Mouse (Mus musculus): ENCODE results near the gene Acbd6. TPM values are rescaled to one million over a fixed set of nuclear protein-coding genes. Genes with fewer than 3 reads are reported as not detected.

Gene Acbd6
- polyA plus RNA-seq, 1 experiment: not detected

DNA sequence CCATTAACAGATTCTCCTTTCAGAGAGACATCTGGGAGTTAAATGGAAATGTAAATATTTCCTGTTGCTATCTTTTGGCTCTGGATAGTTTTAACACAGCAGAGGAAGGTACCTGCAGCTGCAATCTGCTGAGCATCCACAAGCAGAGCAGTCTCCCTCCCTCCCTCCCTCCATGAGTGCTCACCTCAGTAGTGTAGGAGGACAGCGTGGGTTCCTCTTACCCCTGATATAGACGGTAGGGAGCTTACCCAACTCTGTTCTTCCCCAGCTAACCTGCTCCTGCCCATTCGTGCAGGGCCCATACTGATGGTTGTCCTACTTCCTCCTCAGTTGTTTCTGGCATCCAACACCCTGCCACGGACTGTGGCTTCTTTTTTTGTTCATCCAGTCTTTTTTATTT lies 50.6 kb downstream of the Acbd6 start:
- 74% methylated on average over 4 of the region's 4 CpGs for WGBS
- TF ChIP-seq POLR2A (IDR thresholded peaks at IDR 0.05; ENCODE audit: insufficient read depth, low read depth, low read length): no peak
- TF ChIP-seq CTCF (IDR thresholded peaks at IDR 0.05; ENCODE audit: insufficient read depth, low read depth, low read length): no peak

DNA sequence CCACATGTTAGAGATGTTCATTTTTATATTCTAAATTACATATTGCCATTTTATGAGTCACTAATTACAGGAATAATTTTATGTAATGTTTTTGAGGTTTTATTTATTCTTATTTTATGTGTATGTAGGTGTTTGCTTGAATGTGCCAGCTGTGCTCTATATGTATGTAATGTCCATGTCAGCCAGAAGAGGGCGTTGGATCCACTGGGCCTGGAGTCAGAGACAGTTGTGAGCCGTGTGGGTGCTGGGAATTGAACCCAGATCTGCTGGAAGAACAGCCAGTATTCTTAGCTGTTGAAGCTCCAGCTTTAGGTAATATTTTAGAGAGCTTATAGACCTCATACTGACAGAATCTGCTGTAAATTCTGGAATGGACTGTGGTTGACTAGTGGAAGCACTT lies 56.5 kb downstream of the Acbd6 start:
- Histone ChIP-seq H3K27ac (ENCODE audit: insufficient read depth, low read depth, low read length) (no peak overlapping the region), H3K4me1 (ENCODE audit: control insufficient read depth, insufficient read depth, low read length) (no peaks in the 10 kb centered on the region), H3K4me3 (ENCODE audit: insufficient read depth, low read depth, low read length) (no peak overlapping the region)
- TF ChIP-seq POLR2A (IDR thresholded peaks at IDR 0.05; ENCODE audit: insufficient read depth, low read depth, low read length) (no peak), CTCF (IDR thresholded peaks at IDR 0.05; ENCODE audit: insufficient read depth, low read depth, low read length) (no peak)
- WGBS: 55% methylated on average over 2 of the region's 2 CpGs

More for the DNA sequence above, 50.6 kb downstream of the Acbd6 start:
- Histone ChIP-seq H3K4me3 (ENCODE audit: insufficient read depth, low read depth, low read length) (no peak overlapping the region), H3K27ac (ENCODE audit: insufficient read depth, low read depth, low read length) (no peak overlapping the region), H3K4me1 (ENCODE audit: control insufficient read depth, insufficient read depth, low read length) (no peaks in the 10 kb centered on the region)

GRCm38 (mm10) chr1:155621075-155621474 lies 63.2 kb downstream of the Acbd6 start:
- 39% methylated on average over 6 of the region's 6 CpGs for WGBS
- Histone ChIP-seq H3K4me1 (ENCODE audit: control insufficient read depth, insufficient read depth, low read length) (peaks cover 5% of the 10 kb centered on the region), H3K27ac (ENCODE audit: insufficient read depth, low read depth, low read length) (no peak overlapping the region; the same call in 1 of the 2 replicates), H3K4me3 (ENCODE audit: insufficient read depth, low read depth, low read length) (no peak overlapping the region)
- TF ChIP-seq CTCF (IDR thresholded peaks at IDR 0.05; ENCODE audit: insufficient read depth, low read depth, low read length) (no peak), POLR2A (IDR thresholded peaks at IDR 0.05; ENCODE audit: insufficient read depth, low read depth, low read length) (no peak)

DNA sequence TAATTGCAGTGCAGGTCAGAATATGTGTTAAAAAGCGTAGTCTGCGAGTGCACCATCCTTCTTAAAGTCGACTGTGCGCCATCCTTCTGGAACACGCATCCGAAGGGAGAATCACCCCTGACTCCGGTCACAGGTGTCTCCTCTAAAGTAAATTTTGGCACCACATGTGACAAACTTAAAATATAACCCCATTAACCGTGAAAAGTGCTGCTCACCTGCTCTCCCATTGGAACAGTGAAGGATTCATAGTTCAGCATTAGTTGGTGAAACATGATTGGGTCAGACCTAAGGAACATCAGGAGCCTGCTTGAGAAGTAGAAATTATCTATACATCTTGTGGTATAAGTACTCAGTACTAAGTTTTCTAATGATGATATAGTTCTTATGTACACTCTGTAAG lies 65.3 kb downstream of the Acbd6 start:
- Histone ChIP-seq H3K27ac (ENCODE audit: insufficient read depth, low read depth, low read length) (no peak overlapping the region), H3K4me1 (ENCODE audit: control insufficient read depth, insufficient read depth, low read length) (peaks cover 5% of the 10 kb centered on the region), H3K4me3 (ENCODE audit: insufficient read depth, low read depth, low read length) (no peak overlapping the region)
- 90% methylated on average over 8 of the region's 8 CpGs for WGBS
- TF ChIP-seq POLR2A (IDR thresholded peaks at IDR 0.05; ENCODE audit: insufficient read depth, low read depth, low read length) (no peak), CTCF (IDR thresholded peaks at IDR 0.05; ENCODE audit: insufficient read depth, low read depth, low read length) (no peak)

GRCm38 (mm10) chr1:155627746-155628145 lies 69.8 kb downstream of the Acbd6 start:
- H3K4me1 ChIP-seq (ENCODE audit: control insufficient read depth, insufficient read depth, low read length): no peaks in the 10 kb centered on the region
- no peak for TF ChIP-seq CTCF (IDR thresholded peaks at IDR 0.05; ENCODE audit: insufficient read depth, low read depth, low read length)
- 92% methylated on average over 2 of the region's 2 CpGs for WGBS
- no peak overlapping the region for H3K27ac ChIP-seq (ENCODE audit: insufficient read depth, low read depth, low read length)
- H3K4me3 ChIP-seq (ENCODE audit: insufficient read depth, low read depth, low read length): no peak overlapping the region

GRCm38 (mm10) chr1:155636648-155637047 lies 78.7 kb downstream of the Acbd6 start:
- WGBS: 92% methylated on average over 7 of the region's 7 CpGs

GRCm38 (mm10) chr1:155645816-155646215 lies 87.9 kb downstream of the Acbd6 start:
- Histone ChIP-seq H3K27ac (ENCODE audit: insufficient read depth, low read depth, low read length) (no peak overlapping the region), H3K4me1 (ENCODE audit: control insufficient read depth, insufficient read depth, low read length) (peaks cover 5% of the 10 kb centered on the region; the same call in 1 of the 2 replicates), H3K4me3 (ENCODE audit: insufficient read depth, low read depth, low read length) (no peak overlapping the region)
- TF ChIP-seq CTCF (IDR thresholded peaks at IDR 0.05; ENCODE audit: insufficient read depth, low read depth, low read length) (no peak), POLR2A (IDR thresholded peaks at IDR 0.05; ENCODE audit: insufficient read depth, low read depth, low read length) (no peak)
- WGBS: 58% methylated on average over 5 of the region's 5 CpGs

More at GRCm38 (mm10) chr1:155636648-155637047, 78.7 kb downstream of the Acbd6 start:
- no peak overlapping the region for H3K4me3 ChIP-seq (ENCODE audit: insufficient read depth, low read depth, low read length)
- TF ChIP-seq CTCF (IDR thresholded peaks at IDR 0.05; ENCODE audit: insufficient read depth, low read depth, low read length): no peak
- no peak for TF ChIP-seq POLR2A (IDR thresholded peaks at IDR 0.05; ENCODE audit: insufficient read depth, low read depth, low read length)
- H3K27ac ChIP-seq (ENCODE audit: insufficient read depth, low read depth, low read length): no peak overlapping the region
- no peaks in the 10 kb centered on the region for H3K4me1 ChIP-seq (ENCODE audit: control insufficient read depth, insufficient read depth, low read length)

GRCm38 (mm10) chr1:155646345-155647307 lies 88.7 kb downstream of the Acbd6 start:
- Histone ChIP-seq H3K4me1 (ENCODE audit: control insufficient read depth, insufficient read depth, low read length) (peaks cover 5% of the 10 kb centered on the region; the same call in 1 of the 2 replicates), H3K27ac (ENCODE audit: insufficient read depth, low read depth, low read length) (no peak overlapping the region), H3K4me3 (ENCODE audit: insufficient read depth, low read depth, low read length) (no peak overlapping the region)
- WGBS: 71% methylated on average over 10 of the region's 10 CpGs
- TF ChIP-seq POLR2A (IDR thresholded peaks at IDR 0.05; ENCODE audit: insufficient read depth, low read depth, low read length) (no peak), CTCF (IDR thresholded peaks at IDR 0.05; ENCODE audit: insufficient read depth, low read depth, low read length) (no peak)

- no peak overlapping the region for H3K27ac ChIP-seq (ENCODE audit: insufficient read depth, low read depth, low read length)
- H3K4me3 ChIP-seq (ENCODE audit: insufficient read depth, low read depth, low read length): no peak overlapping the region
- peaks cover 3% of the 10 kb centered on the region; the same call in 1 of the 2 replicates for H3K4me1 ChIP-seq (ENCODE audit: control insufficient read depth, insufficient read depth, low read length)
- TF ChIP-seq POLR2A (IDR thresholded peaks at IDR 0.05; ENCODE audit: insufficient read depth, low read depth, low read length) (no peak), CTCF (IDR thresholded peaks at IDR 0.05; ENCODE audit: insufficient read depth, low read depth, low read length) (no peak)
- 70% methylated on average over 9 of the region's 9 CpGs for WGBS
Observed at GRCm38 (mm10) chr1:155650121-155650846, 92.4 kb downstream of the Acbd6 start.
